Mouse (Mus musculus) ES-Bruce4 (cell line): ENCODE measurements at regions not wholly inside any gene's neighbourhood (a gene's known extent, or its start where the extent isn't known, plus 50 kb on each side); places are given as distances from the start of the nearest gene placed in this dataset.

Experiments
- H3K27ac ChIP-seq: 2 replicates; pipeline ENCODE4 v1.5.1; 2012; ENCODE audit warnings: low read length, inconsistent platforms; ENCODE audit not compliant: insufficient read depth
- H3K27me3 ChIP-seq: 2 replicates; pipeline ENCODE4 v1.6.1; 2012; ENCODE audit warnings: mild to moderate bottlenecking, low read length, inconsistent platforms; ENCODE audit not compliant: control insufficient read depth, poor library complexity, insufficient read depth, severe bottlenecking
- H3K36me3 ChIP-seq: 2 replicates; pipeline ENCODE4 v1.6.1; 2012; ENCODE audit warnings: inconsistent platforms, mild to moderate bottlenecking, low read length, moderate library complexity; ENCODE audit not compliant: control insufficient read depth, poor library complexity, insufficient read depth, severe bottlenecking
- H3K4me1 ChIP-seq: one replicate; pipeline ENCODE4 v1.8.1; 2011; ENCODE audit warnings: low read length; ENCODE audit not compliant: control insufficient read depth, insufficient read depth
- H3K4me3 ChIP-seq: 2 replicates; pipeline ENCODE4 v1.5.1; 2011; ENCODE audit warnings: low read depth, mild to moderate bottlenecking, low read length
- H3K9ac ChIP-seq: 2 replicates; pipeline ENCODE4 v1.6.1; 2012; ENCODE audit warnings: low read depth, mild to moderate bottlenecking, inconsistent platforms; ENCODE audit not compliant: poor library complexity, severe bottlenecking
- H3K9me3 ChIP-seq: replicated peaks from 2 replicates; pipeline ENCODE4 v1.6.1; 2012; ENCODE audit warnings: mild to moderate bottlenecking, low read length, inconsistent platforms; ENCODE audit not compliant: control insufficient read depth, poor library complexity, insufficient read depth, severe bottlenecking
- CTCF ChIP-seq: IDR thresholded peaks from one replicate; pipeline ENCODE4 v1.8.1; 2011; ENCODE audit warnings: low read depth, low read length
- EP300 ChIP-seq: IDR thresholded peaks from 2 replicates; pipeline ENCODE4 v1.6.1; 2011; ENCODE audit warnings: low read depth, low read length; ENCODE audit not compliant: insufficient read depth
- POLR2A ChIP-seq: IDR thresholded peaks from one replicate; pipeline ENCODE4 v1.8.1; 2011; ENCODE audit warnings: low read length; ENCODE audit not compliant: insufficient read depth

GRCm38 (mm10) chr3:37887711-37888110, 163.4 kb upstream of the Gm5148 start:
- TF ChIP-seq EP300 (no peak), CTCF (no peak), POLR2A (no peak)
- Histone ChIP-seq H3K27ac (no peak overlapping the region), H3K27me3 (no peaks in the 10 kb centered on the region; the same call in 1 of the 2 replicates), H3K36me3 (no peaks in the 10 kb centered on the region), H3K9ac (no peak overlapping the region), H3K9me3 (no peaks in the 10 kb centered on the region), H3K4me3 (no peak overlapping the region), H3K4me1 (no peaks in the 10 kb centered on the region)

GRCm38 (mm10) chr3:37886705-37887454, 162.6 kb upstream of the Gm5148 start:
- Histone ChIP-seq H3K9ac (no peak overlapping the region), H3K9me3 (no peaks in the 10 kb centered on the region), H3K36me3 (no peaks in the 10 kb centered on the region), H3K27me3 (no peaks in the 10 kb centered on the region; the same call in 1 of the 2 replicates), H3K4me3 (no peak overlapping the region), H3K4me1 (no peaks in the 10 kb centered on the region), H3K27ac (no peak overlapping the region)
- TF ChIP-seq POLR2A, result no peak
- TF ChIP-seq EP300, result no peak
- no peak for TF ChIP-seq CTCF

- H3K4me3 ChIP-seq, result no peak overlapping the region
- H3K27me3 ChIP-seq, result no peaks in the 10 kb centered on the region; the same call in 1 of the 2 replicates
- no peak overlapping the region for H3K9ac ChIP-seq
- H3K4me1 ChIP-seq, result no peaks in the 10 kb centered on the region
- no peaks in the 10 kb centered on the region for H3K9me3 ChIP-seq
- TF ChIP-seq POLR2A, result no peak
- TF ChIP-seq EP300, result no peak
- no peak for TF ChIP-seq CTCF
- H3K36me3 ChIP-seq, result no peaks in the 10 kb centered on the region
- H3K27ac ChIP-seq, result no peak overlapping the region
These were observed 161.5 kb upstream of the Gm5148 start for GRCm38 (mm10) chr3:37885776-37886175.

- Histone ChIP-seq H3K9ac (no peak overlapping the region), H3K4me3 (no peak overlapping the region), H3K36me3 (no peaks in the 10 kb centered on the region), H3K27ac (no peak overlapping the region), H3K4me1 (no peaks in the 10 kb centered on the region), H3K27me3 (no peaks in the 10 kb centered on the region; the same call in 1 of the 2 replicates), H3K9me3 (no peaks in the 10 kb centered on the region)
- TF ChIP-seq CTCF (no peak), EP300 (no peak), POLR2A (no peak)
These were observed 158.1 kb upstream of the Gm5148 start for GRCm38 (mm10) chr3:37882417-37882816.

GRCm38 (mm10) chr3:37881016-37881415, 156.7 kb upstream of the Gm5148 start:
- Histone ChIP-seq H3K9ac (no peak overlapping the region), H3K27me3 (no peaks in the 10 kb centered on the region; the same call in 1 of the 2 replicates), H3K4me3 (no peak overlapping the region), H3K27ac (no peak overlapping the region), H3K36me3 (no peaks in the 10 kb centered on the region), H3K9me3 (no peaks in the 10 kb centered on the region), H3K4me1 (no peaks in the 10 kb centered on the region)
- TF ChIP-seq CTCF (no peak), POLR2A (no peak), EP300 (no peak)

- Histone ChIP-seq H3K36me3 (no peaks in the 10 kb centered on the region), H3K27me3 (no peaks in the 10 kb centered on the region), H3K4me3 (no peak overlapping the region), H3K9ac (no peak overlapping the region), H3K9me3 (no peaks in the 10 kb centered on the region), H3K27ac (no peak overlapping the region), H3K4me1 (no peaks in the 10 kb centered on the region)
- TF ChIP-seq CTCF, result no peak
- TF ChIP-seq POLR2A, result no peak
- no peak for TF ChIP-seq EP300
These were observed 154.8 kb upstream of the Gm5148 start for GRCm38 (mm10) chr3:37879056-37879455.
